Mouse (Mus musculus) forebrain, postnatal 0 days (tissue): ENCODE data around the gene 4931406C07Rik. TPM values are rescaled to one million over a fixed set of nuclear protein-coding genes. Genes with fewer than 3 reads are reported as not detected.

ENCODE experiments used
- ATAC-seq: fragments of 200-750 bp; cut with Nextera tagmentation; 2 replicates; pipeline ENCODE4 v1.8.0; 2017; ENCODE audit warnings: mild to moderate bottlenecking, moderate library complexity
- DNase-seq: peaks from one replicate; pipeline ENCODE4 v3.0.0-alpha.2; 2015
- H3K27ac ChIP-seq: fragments of 300-500 bp; sonication (generic); 2 replicates; pipeline ENCODE4 v1.5.1; 2014; ENCODE audit warnings: low read depth, mild to moderate bottlenecking, antibody characterized with exemption, low read length, moderate library complexity, mixed read lengths
- H3K27me3 ChIP-seq: fragments of 300-500 bp; sonication (generic); 2 replicates; pipeline ENCODE4 v1.6.1; 2014; ENCODE audit warnings: mild to moderate bottlenecking, low read length, mixed read lengths; ENCODE audit not compliant: insufficient read depth
- H3K36me3 ChIP-seq: fragments of 300-500 bp; sonication (generic); 2 replicates; pipeline ENCODE4 v1.6.1; 2014; ENCODE audit warnings: mild to moderate bottlenecking, moderate library complexity; ENCODE audit not compliant: insufficient read depth
- H3K4me1 ChIP-seq: fragments of 300-500 bp; sonication (generic); 2 replicates; pipeline ENCODE4 v1.6.1; 2014; ENCODE audit warnings: antibody characterized with exemption; ENCODE audit not compliant: insufficient read depth
- H3K4me2 ChIP-seq: fragments of 300-500 bp; sonication (generic); 2 replicates; pipeline ENCODE4 v1.6.1; 2014; ENCODE audit warnings: low read depth, mild to moderate bottlenecking, moderate library complexity
- H3K4me3 ChIP-seq: fragments of 300-500 bp; sonication (generic); 2 replicates; pipeline ENCODE4 v1.5.1; 2014; ENCODE audit warnings: low read depth, low read length, mixed read lengths
- H3K9ac ChIP-seq: fragments of 300-500 bp; sonication (generic); 2 replicates; pipeline ENCODE4 v1.6.1; 2014; ENCODE audit warnings: mild to moderate bottlenecking
- H3K9me3 ChIP-seq: fragments of 300-500 bp; sonication (generic); 2 replicates; pipeline ENCODE4 v1.6.1; 2016; ENCODE audit warnings: low read length
- CTCF ChIP-seq: sonication (generic); IDR thresholded peaks from 2 replicates; pipeline ENCODE4 v1.5.1; 2016; ENCODE audit warnings: antibody characterized with exemption, control low read depth, low read depth
- WGBS: fragments of 180-500 bp; shearing (Covaris S2); extraction: QIAGEN DNeasy Blood & Tissue Kit; methylation state at CpG from one replicate; pipeline ENCODE4 v1.1.7; 2014; 5-methylcytosine and 5-hydroxymethylcytosine counted together
- polyA plus RNA-seq: library from polyadenylated mRNA; unstranded; fragments of >200 nt; fragmentation: Nextera tagmentation; extraction: Ambion mirVana; gene quantifications from 2 replicates; pipeline ENCODE4 v1.2.1, GENCODE M21; 2015
- total RNA-seq: library from RNA; depleted of rRNA; stranded (reverse); fragments of >200 nt; gene quantifications from 2 replicates; pipeline ENCODE4 v1.2.3, GENCODE M21; 2014

The 4931406C07Rik gene
- total and polyA plus RNA-seq, 2 experiments from 2014 or later: 12.5 to 12.9 TPM

- Histone ChIP-seq H3K9me3 (no peaks in the 10 kb centered on the region), H3K4me1 (no peaks in the 10 kb centered on the region), H3K27ac (no peak overlapping the region), H3K4me3 (no peak overlapping the region), H3K27me3 (no peaks in the 10 kb centered on the region), H3K4me2 (no peak overlapping the region), H3K36me3 (peaks cover 29% of the 10 kb centered on the region), H3K9ac (no peak overlapping the region)
- TF ChIP-seq CTCF: no peak
- ATAC-seq (no peak), DNase-seq (no peak)
- WGBS: 93% methylated on average over 6 of the region's 6 CpGs
Measured at GRCm38 (mm10) chr9:15289251-15289650, 17.0 kb downstream of the 4931406C07Rik start.

GRCm38 (mm10) chr9:15288402-15288801 is 17.8 kb downstream of the 4931406C07Rik start:
- Histone ChIP-seq H3K27ac (no peak overlapping the region), H3K4me1 (no peaks in the 10 kb centered on the region), H3K4me3 (no peak overlapping the region), H3K4me2 (no peak overlapping the region), H3K36me3 (peaks cover 26% of the 10 kb centered on the region), H3K9ac (no peak overlapping the region), H3K9me3 (no peaks in the 10 kb centered on the region), H3K27me3 (no peaks in the 10 kb centered on the region)
- no peak for TF ChIP-seq CTCF
- DNase-seq (no peak), ATAC-seq (no peak)
- WGBS: 95% methylated on average over 3 of the region's 3 CpGs

- Histone ChIP-seq H3K27me3 (no peaks in the 10 kb centered on the region), H3K4me2 (no peak overlapping the region)
Measured at GRCm38 (mm10) chr9:15287846-15288245, 18.4 kb downstream of the 4931406C07Rik start.

GRCm38 (mm10) chr9:15285443-15285842 is 20.8 kb downstream of the 4931406C07Rik start:
- Histone ChIP-seq H3K4me1 (peaks cover 4% of the 10 kb centered on the region; the same call in 1 of the 2 replicates), H3K36me3 (peaks cover 20% of the 10 kb centered on the region), H3K9ac (no peak overlapping the region), H3K27me3 (no peaks in the 10 kb centered on the region), H3K4me2 (no peak overlapping the region), H3K9me3 (no peaks in the 10 kb centered on the region), H3K27ac (no peak overlapping the region), H3K4me3 (no peak overlapping the region)
- TF ChIP-seq CTCF: peak; percentile 7; the same call in 1 of the 2 replicates
- 69% methylated on average over 3 of the region's 3 CpGs for WGBS
- DNase-seq: no peak
- no peak for ATAC-seq

More at GRCm38 (mm10) chr9:15287846-15288245, 18.4 kb downstream of the 4931406C07Rik start:
- 47% methylated on average over 6 of the region's 6 CpGs for WGBS
- H3K4me3 ChIP-seq: no peak overlapping the region
- no peaks in the 10 kb centered on the region for H3K9me3 ChIP-seq
- H3K4me1 ChIP-seq: no peaks in the 10 kb centered on the region
- DNase-seq (no peak), ATAC-seq (no peak)
- H3K36me3 ChIP-seq: peaks cover 26% of the 10 kb centered on the region
- no peak overlapping the region for H3K27ac ChIP-seq
- no peak overlapping the region for H3K9ac ChIP-seq
- TF ChIP-seq CTCF: no peak

GRCm38 (mm10) chr9:15280491-15280879 is 25.8 kb downstream of the 4931406C07Rik start:
- peak overlapping the region; percentile 91; the same call in 1 of the 2 replicates for H3K27ac ChIP-seq
- H3K4me1 ChIP-seq: peaks cover 11% of the 10 kb centered on the region
- peak overlapping the region; percentile 96 for H3K9ac ChIP-seq
- H3K9me3 ChIP-seq: no peaks in the 10 kb centered on the region
- peak; percentile 3 for ATAC-seq
- peaks cover 13% of the 10 kb centered on the region for H3K36me3 ChIP-seq
- 46% methylated on average over 5 of the region's 5 CpGs for WGBS
- peak overlapping the region; percentile 84 for H3K4me3 ChIP-seq
- TF ChIP-seq CTCF: no peak
- H3K27me3 ChIP-seq: no peaks in the 10 kb centered on the region
- peak overlapping the region; percentile 60 for H3K4me2 ChIP-seq
- DNase-seq: no peak

GRCm38 (mm10) chr9:15279649-15280490 is 26.4 kb downstream of the 4931406C07Rik start, which contains the start of gene Med17:
TSS of gene Med17 (minus strand) at chr9:15279931.
- peaks cover 19% of the 10 kb centered on the region for H3K36me3 ChIP-seq
- H3K4me3 ChIP-seq: peak within 1 kb of the TSS; percentile 84
- peak; percentile 18 for TF ChIP-seq CTCF
- no peaks in the 10 kb centered on the region for H3K9me3 ChIP-seq
- 3% methylated on average over 57 of the region's 57 CpGs for WGBS
- peak within 1 kb of the TSS; percentile 91 for H3K27ac ChIP-seq
- H3K27me3 ChIP-seq: no peaks in the 10 kb centered on the region
- peak within 1 kb of the TSS; percentile 60 for H3K4me2 ChIP-seq
- H3K4me1 ChIP-seq: peaks cover 11% of the 10 kb centered on the region
- ATAC-seq (peak; percentile 99), DNase-seq (peak; percentile 97)
- H3K9ac ChIP-seq: peak within 1 kb of the TSS; percentile 96

GRCm38 (mm10) chr9:15279139-15279648 is 27.1 kb downstream of the 4931406C07Rik start:
- Histone ChIP-seq H3K27me3 (no peaks in the 10 kb centered on the region), H3K4me2 (peak overlapping the region; percentile 60), H3K9me3 (no peaks in the 10 kb centered on the region), H3K4me3 (peak overlapping the region; percentile 84), H3K4me1 (peaks cover 11% of the 10 kb centered on the region), H3K36me3 (peaks cover 22% of the 10 kb centered on the region), H3K9ac (peak overlapping the region; percentile 96), H3K27ac (peak overlapping the region; percentile 91)
- DNase-seq (no peak), ATAC-seq (no peak)
- WGBS: 10% methylated on average over 19 of the region's 19 CpGs
- TF ChIP-seq CTCF: no peak
